Mouse (Mus musculus) midbrain, embryonic 10.5 days (tissue): Measurements from ENCODE around the gene Fgf5. TPM values are rescaled to one million over a fixed set of nuclear protein-coding genes. Genes with fewer than 3 reads are reported as not detected.

Source experiments
- DNase-seq: peaks from one replicate; pipeline ENCODE4 v3.0.0-alpha.2; 2017; ENCODE audit warnings: low spot score
- H3K27ac ChIP-seq: fragments of 300-500 bp; sonication (generic); replicated peaks from 2 replicates; pipeline ENCODE4 v1.5.1; 2016; ENCODE audit warnings: mild to moderate bottlenecking
- H3K27me3 ChIP-seq: fragments of 300-500 bp; sonication (generic); 2 replicates; pipeline ENCODE4 v1.6.1; 2016; ENCODE audit warnings: low read depth, mild to moderate bottlenecking; ENCODE audit not compliant: poor library complexity, severe bottlenecking
- H3K36me3 ChIP-seq: fragments of 300-500 bp; sonication (generic); 2 replicates; pipeline ENCODE4 v1.6.1; 2016; ENCODE audit warnings: mild to moderate bottlenecking, moderate library complexity
- H3K4me1 ChIP-seq: fragments of 300-500 bp; sonication (generic); 2 replicates; pipeline ENCODE4 v1.6.1; 2016
- H3K4me3 ChIP-seq: fragments of 300-500 bp; sonication (generic); 2 replicates; pipeline ENCODE4 v1.5.1; 2016; ENCODE audit warnings: mild to moderate bottlenecking, moderate library complexity
- H3K9me3 ChIP-seq: fragments of 300-500 bp; sonication (generic); replicated peaks from 2 replicates; pipeline ENCODE4 v1.6.1; 2016; ENCODE audit warnings: mild to moderate bottlenecking
- WGBS: fragments of 180-500 bp; shearing (Covaris S2); methylation state at CpG from one replicate; pipeline ENCODE4 v1.1.7; 2016; 5-methylcytosine and 5-hydroxymethylcytosine counted together
- polyA plus RNA-seq: library from polyadenylated mRNA; unstranded; fragments of >200 nt; fragmentation: Nextera tagmentation; extraction: Ambion mirVana; gene quantifications from 2 replicates; pipeline ENCODE4 v1.2.1, GENCODE M21; 2016

Fgf5 gene
- 0.07 and 0.10 TPM in 2 replicates for polyA plus RNA-seq

DNA sequence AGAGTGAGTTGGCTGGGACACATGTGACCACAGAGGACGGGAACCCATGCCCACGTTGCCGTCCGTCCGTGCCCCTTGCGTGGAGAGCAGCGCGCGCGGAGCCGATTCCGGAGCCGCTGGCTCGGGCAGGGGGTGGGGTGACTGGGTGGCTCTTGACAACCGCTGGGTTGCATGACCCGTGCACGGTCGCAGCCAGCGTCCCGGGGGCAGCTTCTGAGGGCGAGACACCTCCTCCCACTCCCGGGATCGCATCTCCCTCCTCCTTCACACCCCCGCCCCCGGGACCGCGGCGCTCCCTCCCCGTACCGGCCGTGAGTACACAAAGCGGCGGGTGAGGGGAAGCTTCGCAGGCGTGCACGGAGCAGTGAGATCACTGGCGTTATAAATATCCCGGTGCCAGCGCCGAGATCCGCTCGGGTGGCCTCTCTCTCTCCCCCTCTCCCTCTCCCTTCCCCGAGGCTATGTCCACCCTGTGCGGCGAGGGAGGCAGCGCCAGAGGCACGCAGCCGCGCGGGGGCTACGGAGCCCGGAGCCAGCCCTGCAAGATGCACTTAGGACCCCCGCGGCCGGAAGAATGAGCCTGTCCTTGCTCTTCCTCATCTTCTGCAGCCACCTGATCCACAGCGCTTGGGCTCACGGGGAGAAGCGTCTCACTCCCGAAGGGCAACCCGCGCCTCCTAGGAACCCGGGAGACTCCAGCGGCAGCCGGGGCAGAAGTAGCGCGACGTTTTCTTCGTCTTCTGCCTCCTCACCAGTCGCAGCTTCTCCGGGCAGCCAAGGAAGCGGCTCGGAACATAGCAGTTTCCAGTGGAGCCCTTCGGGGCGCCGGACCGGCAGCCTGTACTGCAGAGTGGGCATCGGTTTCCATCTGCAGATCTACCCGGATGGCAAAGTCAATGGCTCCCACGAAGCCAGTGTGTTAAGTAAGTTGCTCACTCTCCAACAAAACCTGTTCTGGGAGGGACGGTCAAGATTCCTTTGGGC is at the start of gene Fgf5:
TSS of gene Fgf5 (plus strand) at position 347 of the 984 bp plus-strand sequence.
- Histone ChIP-seq H3K9me3 (no peaks in the 10 kb centered on the region), H3K27me3 (peaks cover 85% of the 10 kb centered on the region), H3K4me1 (peaks cover 23% of the 10 kb centered on the region), H3K36me3 (no peaks in the 10 kb centered on the region), H3K27ac (peak within 1 kb of the TSS; percentile 68), H3K4me3 (peak within 1 kb of the TSS; percentile 73)
- DNase-seq: peak; percentile 73
- WGBS: under 1% methylated on average over 80 of the region's 80 CpGs

DNA sequence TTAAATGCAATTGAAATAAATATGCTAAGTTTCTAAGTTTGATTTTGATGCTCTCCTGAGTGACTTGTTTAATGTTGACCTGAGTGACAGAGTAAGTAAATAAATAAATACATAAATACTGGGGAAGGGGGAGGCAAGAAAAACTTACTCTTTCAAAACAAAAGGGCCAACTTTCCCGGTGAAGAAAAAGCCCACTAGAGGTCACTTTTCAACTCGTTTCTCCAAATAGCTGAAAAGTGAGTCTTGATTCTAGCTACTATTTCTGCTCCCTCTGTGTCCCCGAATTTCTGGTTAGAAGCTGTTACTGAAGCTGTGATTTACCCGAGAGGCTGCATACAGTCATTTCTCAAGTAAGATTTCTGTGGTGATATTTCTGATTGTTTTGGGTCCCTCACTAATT is 41.5 kb upstream of the Fgf5 start:
- H3K27me3 ChIP-seq: no peaks in the 10 kb centered on the region
- H3K36me3 ChIP-seq: no peaks in the 10 kb centered on the region
- WGBS: 76% methylated on average over 4 of the region's 4 CpGs
- H3K4me3 ChIP-seq: no peak overlapping the region
- H3K4me1 ChIP-seq: no peaks in the 10 kb centered on the region
- H3K27ac ChIP-seq: no peak overlapping the region
- H3K9me3 ChIP-seq: 0 out of 2 replicates have a peak, but pooled peaks cover 3% of the 10 kb centered on the region
- DNase-seq: no peak

DNA sequence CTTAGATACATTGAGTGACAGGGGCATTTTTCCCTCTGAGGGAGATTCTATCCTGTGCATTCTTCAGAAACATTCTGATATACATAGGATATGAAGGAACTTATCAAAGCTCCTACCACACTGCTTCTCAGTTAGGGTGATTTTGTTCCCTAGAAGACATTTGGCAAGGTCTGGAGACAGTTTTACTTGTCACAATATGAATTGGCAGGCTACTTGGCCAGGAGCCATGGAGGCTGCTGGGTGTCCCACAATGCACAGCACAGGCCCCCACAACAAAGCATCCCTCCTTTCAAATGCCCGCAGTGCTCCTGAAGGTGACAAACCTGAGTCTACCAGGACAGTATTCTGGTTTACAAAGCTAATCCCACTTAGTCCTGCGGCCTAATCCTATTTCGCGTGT is 32.0 kb upstream of the Fgf5 start:
- H3K27me3 ChIP-seq: no peaks in the 10 kb centered on the region
- DNase-seq: no peak
- H3K4me3 ChIP-seq: no peak overlapping the region
- H3K36me3 ChIP-seq: no peaks in the 10 kb centered on the region
- H3K27ac ChIP-seq: no peak overlapping the region
- no peaks in the 10 kb centered on the region; the same call in 1 of the 2 replicates for H3K4me1 ChIP-seq
- peaks cover 5% of the 10 kb centered on the region; the same call in 1 of the 2 replicates for H3K9me3 ChIP-seq
- 67% methylated on average over 4 of the region's 4 CpGs for WGBS

DNA sequence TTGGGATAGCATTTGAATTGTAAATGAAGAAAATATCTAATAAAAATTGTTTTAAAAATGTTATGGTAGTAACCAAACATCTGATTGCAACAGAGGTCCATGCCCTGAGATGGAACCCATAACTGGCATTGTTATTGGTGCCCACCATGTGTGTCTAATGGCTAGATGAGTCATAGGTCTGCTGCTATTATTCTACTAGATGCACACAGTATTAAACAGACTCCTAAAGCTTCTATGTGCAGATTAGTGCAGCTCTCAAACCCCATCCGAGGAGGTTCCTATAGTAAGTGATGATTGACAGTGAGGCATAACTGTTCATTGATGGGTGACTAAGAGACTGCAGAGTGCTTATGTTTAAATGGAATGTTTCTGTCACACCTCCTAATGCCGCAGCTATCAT is 27.3 kb upstream of the Fgf5 start:
- Histone ChIP-seq H3K27ac (no peak overlapping the region), H3K4me3 (no peak overlapping the region), H3K4me1 (no peaks in the 10 kb centered on the region; the same call in 1 of the 2 replicates), H3K9me3 (peaks cover 5% of the 10 kb centered on the region; the same call in 1 of the 2 replicates), H3K36me3 (no peaks in the 10 kb centered on the region), H3K27me3 (no peaks in the 10 kb centered on the region)
- 82% methylated on average over 2 of the region's 2 CpGs for WGBS
- no peak for DNase-seq

DNA sequence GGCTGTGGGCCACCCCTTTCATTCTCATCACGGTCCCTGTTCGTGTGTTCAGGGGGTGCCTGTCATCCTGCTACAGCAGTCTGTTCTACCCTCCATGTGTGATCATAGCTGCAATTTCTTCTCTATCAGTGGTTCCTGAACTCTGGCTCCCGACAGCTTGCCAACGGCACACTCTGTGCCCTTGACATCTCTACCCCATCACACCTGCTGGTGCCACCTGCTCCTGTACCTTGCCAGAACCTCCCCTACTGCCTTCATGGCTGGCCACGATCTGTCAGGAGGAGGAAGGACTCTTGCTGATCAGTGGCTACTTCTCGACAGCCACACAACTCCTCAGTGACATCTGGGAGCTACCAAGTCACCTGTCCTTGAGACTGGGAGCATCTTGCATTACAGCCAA is 24.5 kb upstream of the Fgf5 start:
- peaks cover 5% of the 10 kb centered on the region; the same call in 1 of the 2 replicates for H3K9me3 ChIP-seq
- no peak overlapping the region for H3K27ac ChIP-seq
- 83% methylated on average over 6 of the region's 6 CpGs for WGBS
- H3K27me3 ChIP-seq: no peaks in the 10 kb centered on the region
- H3K4me1 ChIP-seq: no peaks in the 10 kb centered on the region
- H3K36me3 ChIP-seq: no peaks in the 10 kb centered on the region
- H3K4me3 ChIP-seq: no peak overlapping the region
- DNase-seq: no peak

DNA sequence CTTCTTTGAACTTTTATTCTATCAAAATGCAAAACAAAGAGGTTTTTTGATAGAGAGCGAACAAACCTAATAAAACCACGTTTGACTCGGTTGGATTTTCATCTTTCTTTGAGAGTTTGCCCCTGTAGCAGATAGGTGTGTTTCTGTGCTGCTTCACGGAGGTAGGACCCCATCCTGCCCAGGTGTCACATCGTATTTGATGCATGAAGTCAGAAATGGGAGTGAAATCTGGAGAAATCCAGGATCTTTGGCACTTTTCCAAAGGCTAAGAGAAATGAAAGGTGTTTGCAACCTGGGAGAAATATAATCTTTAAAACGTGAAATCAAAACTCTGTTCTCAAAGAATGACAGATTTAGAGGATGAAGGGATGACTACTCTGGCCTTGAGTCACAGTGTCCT is 15.5 kb upstream of the Fgf5 start:
- no peak overlapping the region for H3K4me3 ChIP-seq
- DNase-seq: no peak
- no peaks in the 10 kb centered on the region for H3K9me3 ChIP-seq
- H3K36me3 ChIP-seq: no peaks in the 10 kb centered on the region
- no peaks in the 10 kb centered on the region for H3K4me1 ChIP-seq
- no peaks in the 10 kb centered on the region for H3K27me3 ChIP-seq
- WGBS: 86% methylated on average over 6 of the region's 6 CpGs
- H3K27ac ChIP-seq: no peak overlapping the region

DNA sequence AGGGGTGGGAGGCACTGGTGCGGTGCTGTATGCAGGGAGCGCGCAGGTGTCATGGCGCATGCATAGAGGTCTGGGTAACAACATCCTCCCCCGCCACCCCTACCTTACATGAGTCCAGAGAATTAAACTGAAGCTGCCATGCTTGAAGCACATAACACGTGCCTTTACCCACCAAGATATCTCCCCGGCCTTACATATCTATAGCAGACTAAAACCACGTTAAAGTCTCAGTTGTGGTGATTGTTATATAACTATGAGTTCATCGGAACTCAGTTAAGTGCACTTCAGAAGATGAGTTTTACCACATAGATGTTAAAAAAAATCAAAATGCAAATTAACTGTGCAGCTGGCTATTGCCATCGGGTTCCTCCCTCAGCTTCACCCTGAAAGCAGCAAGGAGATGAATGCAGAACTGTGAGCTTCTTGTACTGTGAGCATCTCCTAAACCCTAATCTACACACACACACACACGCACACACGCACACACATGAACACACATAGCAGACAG is 12.6 kb upstream of the Fgf5 start:
- peak; percentile 6 for DNase-seq
- Histone ChIP-seq H3K9me3 (no peaks in the 10 kb centered on the region), H3K36me3 (no peaks in the 10 kb centered on the region), H3K27me3 (no peaks in the 10 kb centered on the region), H3K27ac (no peak overlapping the region), H3K4me3 (no peak overlapping the region), H3K4me1 (no peaks in the 10 kb centered on the region)
- WGBS: 95% methylated on average over 12 of the region's 12 CpGs

DNA sequence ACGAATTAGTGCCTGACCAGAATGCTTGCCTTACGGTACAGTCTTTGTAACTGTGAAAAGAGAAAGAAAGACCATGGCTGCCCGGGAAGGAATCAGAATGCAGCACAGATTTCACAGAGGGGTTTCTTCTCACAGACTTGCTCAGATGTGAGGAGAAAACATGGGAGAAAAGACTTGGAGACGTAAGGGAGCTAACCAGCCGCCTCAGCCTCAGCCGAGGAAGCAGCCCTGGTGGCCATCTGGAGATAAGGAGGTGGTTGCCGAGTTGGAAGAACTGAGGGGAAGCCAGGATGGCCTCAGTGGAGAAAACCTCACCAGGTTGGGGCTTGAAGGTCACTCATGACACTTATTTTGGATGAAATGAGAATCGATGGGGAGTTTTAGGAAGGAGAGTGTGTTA is 8.7 kb upstream of the Fgf5 start:
- H3K27ac ChIP-seq: no peak overlapping the region
- H3K36me3 ChIP-seq: no peaks in the 10 kb centered on the region
- H3K27me3 ChIP-seq: peaks cover 1% of the 10 kb centered on the region; the same call in 1 of the 2 replicates
- H3K4me3 ChIP-seq: no peak overlapping the region
- DNase-seq: no peak
- no peaks in the 10 kb centered on the region for H3K4me1 ChIP-seq
- WGBS: 75% methylated on average over 8 of the region's 8 CpGs
- H3K9me3 ChIP-seq: no peaks in the 10 kb centered on the region

DNA sequence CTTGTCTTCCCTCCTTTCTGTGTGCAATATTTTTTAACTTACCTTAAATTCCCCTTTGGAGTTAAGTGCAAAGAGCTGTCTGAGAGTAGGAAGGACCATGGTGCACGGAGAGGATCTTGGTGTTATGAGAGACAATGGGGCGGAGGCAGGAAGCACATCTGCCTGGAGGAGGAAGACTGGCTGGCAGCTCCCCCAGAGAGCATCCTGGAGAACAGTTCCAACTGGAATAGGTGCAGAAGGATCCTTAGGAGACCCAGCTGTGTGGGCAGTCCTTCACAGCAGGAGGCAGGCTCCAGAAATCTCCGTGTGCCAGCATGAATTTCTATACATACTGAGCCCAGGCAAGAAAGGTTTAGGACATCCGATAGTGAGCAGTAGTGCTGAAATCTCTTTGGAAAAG is 8.0 kb upstream of the Fgf5 start:
- no peak overlapping the region for H3K27ac ChIP-seq
- H3K4me3 ChIP-seq: no peak overlapping the region
- H3K9me3 ChIP-seq: no peaks in the 10 kb centered on the region
- H3K4me1 ChIP-seq: no peaks in the 10 kb centered on the region
- 44% methylated on average over 4 of the region's 4 CpGs for WGBS
- DNase-seq: no peak
- H3K36me3 ChIP-seq: no peaks in the 10 kb centered on the region
- H3K27me3 ChIP-seq: peaks cover 8% of the 10 kb centered on the region

DNA sequence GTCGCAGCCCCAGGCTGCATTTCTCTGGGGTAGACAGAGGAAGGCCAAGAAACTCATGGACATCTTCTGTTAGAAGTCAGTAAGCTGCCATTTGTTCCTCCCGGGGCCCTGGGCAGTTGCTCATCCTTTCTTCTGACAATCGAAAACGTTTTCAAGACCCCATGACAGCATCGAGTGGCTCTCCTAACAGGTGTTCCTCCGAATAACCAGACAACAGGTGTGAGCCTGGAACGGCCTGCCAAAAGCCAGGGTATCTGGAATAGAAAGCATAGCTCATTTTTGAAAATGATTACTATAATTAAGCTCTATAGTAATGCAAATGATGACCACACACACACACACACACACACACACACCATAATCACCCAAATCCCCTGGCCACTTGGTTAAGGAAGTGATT is 7.2 kb upstream of the Fgf5 start:
- Histone ChIP-seq H3K9me3 (no peaks in the 10 kb centered on the region), H3K27ac (no peak overlapping the region), H3K4me1 (no peaks in the 10 kb centered on the region), H3K4me3 (no peak overlapping the region), H3K27me3 (peaks cover 16% of the 10 kb centered on the region), H3K36me3 (no peaks in the 10 kb centered on the region)
- 76% methylated on average over 7 of the region's 7 CpGs for WGBS
- DNase-seq: no peak

DNA sequence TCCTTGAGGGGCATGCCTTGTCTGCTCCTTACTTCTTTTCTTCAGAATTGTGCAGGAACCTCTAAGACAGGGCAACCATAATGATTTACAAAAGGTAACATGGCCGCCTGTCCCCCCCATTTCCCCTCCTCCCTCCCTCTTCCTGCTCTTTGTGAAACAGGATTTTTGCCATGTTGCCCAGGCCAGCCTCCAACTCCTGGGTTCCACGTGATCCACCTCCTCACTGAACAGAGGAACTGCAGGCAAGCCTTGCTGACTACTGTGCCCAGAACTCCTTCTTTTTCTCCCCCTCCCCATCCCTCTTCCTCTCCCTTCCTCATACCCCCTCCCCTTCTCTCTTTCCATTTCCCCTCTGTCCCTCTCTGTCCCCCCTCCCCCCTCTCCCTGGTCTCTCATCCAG is 6.5 kb upstream of the Fgf5 start:
- DNase-seq: no peak
- H3K9me3 ChIP-seq: no peaks in the 10 kb centered on the region
- no peak overlapping the region for H3K27ac ChIP-seq
- 62% methylated on average over 2 of the region's 2 CpGs for WGBS
- no peaks in the 10 kb centered on the region for H3K36me3 ChIP-seq
- H3K4me3 ChIP-seq: no peak overlapping the region
- no peaks in the 10 kb centered on the region for H3K4me1 ChIP-seq
- H3K27me3 ChIP-seq: peaks cover 23% of the 10 kb centered on the region

DNA sequence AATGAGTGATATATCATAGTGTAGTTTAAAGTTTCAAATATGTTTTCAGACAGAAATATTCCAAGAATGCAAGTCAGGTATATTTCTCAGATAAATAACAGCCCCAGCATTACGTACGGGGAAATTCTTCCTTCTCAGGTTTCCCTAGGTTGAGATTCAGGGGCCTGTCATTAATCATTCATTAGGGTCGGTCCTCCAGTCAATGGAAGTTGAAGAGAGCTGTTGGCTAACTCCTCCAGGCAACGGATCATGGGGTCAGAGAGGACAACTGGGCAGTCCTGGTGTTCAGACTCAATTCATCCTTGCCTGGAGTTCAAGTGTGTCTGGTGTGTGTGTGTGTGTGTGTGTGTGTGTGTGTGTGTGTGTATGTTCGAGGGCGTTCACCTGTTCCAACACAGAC is 837 bp upstream of the Fgf5 start:
- 21% methylated on average over 6 of the region's 6 CpGs for WGBS
- Histone ChIP-seq H3K27ac (no peak overlapping the region), H3K36me3 (no peaks in the 10 kb centered on the region), H3K27me3 (peaks cover 78% of the 10 kb centered on the region), H3K4me3 (no peak overlapping the region), H3K4me1 (peaks cover 23% of the 10 kb centered on the region), H3K9me3 (no peaks in the 10 kb centered on the region)
- peak; percentile 19 for DNase-seq

DNA sequence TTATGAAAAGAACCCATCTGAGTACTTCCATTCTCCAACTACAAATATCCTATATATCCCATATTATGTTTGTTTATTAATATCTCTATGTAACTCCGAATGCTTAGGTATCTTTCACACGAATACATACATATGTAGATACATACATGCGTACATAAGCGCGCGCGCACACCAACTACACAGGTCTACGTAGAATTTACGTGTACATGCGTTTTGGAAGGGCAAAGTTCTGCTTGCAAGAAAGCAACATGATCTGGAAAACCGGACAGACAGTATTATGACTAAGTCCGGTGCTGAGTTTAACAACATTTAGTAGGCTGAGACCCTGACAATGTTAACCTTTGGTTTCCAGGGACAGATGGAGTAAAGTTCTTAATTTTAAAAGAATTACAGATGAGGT is 1.2 kb downstream of the Fgf5 start:
- Histone ChIP-seq H3K4me1 (peaks cover 23% of the 10 kb centered on the region), H3K4me3 (no peak overlapping the region), H3K27me3 (peaks cover 85% of the 10 kb centered on the region), H3K36me3 (no peaks in the 10 kb centered on the region), H3K9me3 (no peaks in the 10 kb centered on the region), H3K27ac (no peak overlapping the region)
- WGBS: 2% methylated on average over 12 of the region's 12 CpGs
- DNase-seq: peak; percentile 12
